Mouse (Mus musculus): ENCODE results near the gene Poldip3. TPM values are rescaled to one million over a fixed set of nuclear protein-coding genes. Genes with fewer than 3 reads are reported as not detected.

The Poldip3 gene
- polyA plus RNA-seq (2014; fragmentation: Illumina TruSeq; extraction: RNeasy Lipid Tissue Mini Kit (QIAGEN cat#74804); ENCODE audit: low read depth, low replicate concordance): 18.6 TPM

DNA sequence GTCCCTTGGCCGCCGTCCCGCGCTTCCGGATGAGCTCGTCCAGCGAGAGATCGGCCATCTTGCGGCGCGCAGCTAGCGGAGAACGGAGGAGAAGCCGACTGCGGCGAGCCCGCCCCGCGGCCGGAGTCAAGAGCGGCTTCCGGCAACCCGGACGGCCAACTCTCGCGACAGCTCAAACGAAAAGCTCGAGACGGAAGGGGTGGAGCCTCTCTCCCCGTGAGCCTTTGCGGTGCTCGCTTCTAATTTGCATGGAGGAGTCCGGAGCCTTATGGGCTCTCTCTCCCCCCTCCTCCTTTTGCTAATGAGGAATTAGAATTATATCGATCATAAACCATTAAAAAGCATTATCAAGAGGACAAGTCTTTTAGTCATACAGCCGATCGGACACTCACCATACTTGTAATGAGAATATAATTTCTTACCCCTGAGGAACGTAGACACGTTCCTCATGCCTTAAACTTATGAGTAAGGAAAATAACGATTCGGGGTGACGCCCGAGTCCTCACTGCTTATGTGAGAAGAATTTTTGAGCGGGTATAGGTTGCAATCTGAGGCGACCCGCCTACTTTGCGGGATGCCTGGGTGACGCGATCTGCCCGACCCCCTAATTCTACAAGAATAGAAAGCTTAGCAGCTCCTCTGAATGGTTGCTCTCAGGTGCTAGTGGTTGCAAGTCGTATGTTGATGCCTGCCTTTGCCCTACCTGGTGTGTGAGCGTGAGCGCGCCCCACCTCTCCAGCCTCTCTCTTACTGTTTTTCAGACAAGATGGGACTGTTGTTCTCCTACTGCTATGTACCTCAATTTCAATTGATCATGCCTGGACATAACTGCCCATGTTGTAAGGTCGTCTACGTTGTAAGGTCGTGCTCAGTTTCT is at the start of gene Poldip3:
Gene Poldip3, minus strand, starts transcription at position 189 of the 877 bp plus-strand sequence.

DNA sequence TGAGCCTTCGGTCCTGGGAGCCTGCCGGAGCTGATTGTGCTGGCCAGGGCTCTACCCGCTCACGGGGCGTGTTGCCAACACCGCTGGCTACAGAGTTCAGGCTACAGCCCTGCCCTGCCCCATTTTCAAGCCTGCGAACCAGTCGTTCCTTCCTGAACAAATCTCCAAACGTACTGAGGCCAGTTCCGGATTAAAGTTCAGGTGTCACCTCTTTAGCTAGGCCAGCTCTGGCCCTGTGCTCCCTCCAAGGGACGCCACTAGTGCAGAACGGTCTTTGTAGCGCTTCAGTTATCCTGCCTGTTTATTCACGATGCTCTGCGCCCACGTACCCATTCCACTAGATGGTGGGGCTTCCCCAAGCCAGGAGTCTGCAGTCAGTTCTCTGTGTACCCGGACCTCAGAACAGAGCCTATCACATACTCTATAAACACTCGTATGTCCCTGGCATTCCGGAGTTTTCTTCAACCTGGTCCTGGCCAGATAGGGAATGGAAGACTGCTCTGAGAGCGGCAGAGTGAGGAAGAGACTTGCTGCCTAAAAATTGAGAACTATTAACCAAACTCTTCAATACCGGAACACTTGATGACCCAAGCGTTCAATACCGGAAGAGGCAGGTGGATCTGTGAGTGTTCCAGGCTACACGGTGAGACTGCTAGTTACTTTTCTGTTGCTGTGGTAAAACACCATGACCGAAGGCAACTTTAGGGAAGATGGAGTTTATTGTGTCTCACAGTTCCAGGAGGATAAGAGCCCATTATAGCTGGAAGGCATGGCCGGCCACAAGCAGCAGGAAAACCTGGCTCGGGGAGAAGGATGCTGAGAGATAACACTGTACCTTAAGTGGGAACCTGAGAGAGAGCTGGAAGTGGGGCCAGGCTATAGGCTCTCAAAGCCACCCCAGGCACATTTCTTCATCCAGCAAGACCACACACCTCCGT is 23.6 kb upstream of the Poldip3 start, which contains the start of gene Cyb5r3:
Gene Cyb5r3, minus strand, starts transcription at position 101 of the 938 bp plus-strand sequence.

DNA sequence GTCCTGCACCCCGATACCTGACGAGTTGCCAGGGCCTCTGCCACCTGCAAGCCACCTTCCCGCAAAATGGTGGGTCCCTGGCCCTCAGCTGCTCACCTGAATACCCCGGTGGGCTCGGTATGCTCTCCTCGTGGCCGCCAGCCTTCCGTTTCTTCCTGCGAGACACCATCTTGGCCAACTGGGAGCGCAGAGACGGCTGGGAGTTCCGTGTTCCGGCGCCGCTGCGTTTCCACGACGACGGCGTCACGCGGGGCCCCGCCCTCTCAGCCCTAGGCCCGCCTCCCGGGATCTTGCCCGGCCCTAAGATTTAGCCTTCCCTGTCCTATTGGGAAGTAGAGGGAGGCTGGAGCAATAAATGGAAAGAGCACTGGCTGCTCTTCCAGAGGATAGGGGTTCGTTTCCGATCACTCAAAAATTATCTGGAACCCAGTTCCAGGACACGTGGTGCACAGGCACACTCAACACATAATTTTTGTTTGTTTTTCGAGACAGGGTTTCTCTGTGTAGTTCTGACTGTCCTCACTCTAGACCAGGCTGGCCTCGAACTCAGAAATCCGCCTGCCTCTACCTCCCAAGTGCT is 26.5 kb downstream of the Poldip3 start, which contains the start of gene Rrp7a:
Gene Rrp7a, minus strand, starts transcription at position 236 of the 580 bp plus-strand sequence.

DNA sequence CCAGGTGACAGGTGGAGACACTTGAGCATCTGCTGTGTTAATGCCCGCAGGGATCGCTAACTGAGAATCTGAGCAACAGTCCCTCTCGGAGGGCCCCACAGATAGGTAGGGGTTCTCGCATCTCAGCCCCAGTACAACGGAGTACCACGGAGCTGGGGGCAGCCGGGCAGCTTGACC is 59.9 kb downstream of the Poldip3 start, which contains the start of gene Serhl:
Gene Serhl, plus strand, starts transcription at position 78 of the 177 bp plus-strand sequence.

Other genes starting within 250 kb of the Poldip3 start
- gene Tcf20, start 161.5 kb downstream of the Poldip3 start, polyA plus RNA-seq (2014; fragmentation: Illumina TruSeq; extraction: RNeasy Lipid Tissue Mini Kit (QIAGEN cat#74804); ENCODE audit: low read depth, low replicate concordance): 9.1 TPM
- gene Nfam1, start 116.1 kb downstream of the Poldip3 start, polyA plus RNA-seq (2014; fragmentation: Illumina TruSeq; extraction: RNeasy Lipid Tissue Mini Kit (QIAGEN cat#74804); ENCODE audit: low read depth, low replicate concordance): 1.9 TPM
- gene Serhl, start 59.9 kb downstream of the Poldip3 start, polyA plus RNA-seq (2014; fragmentation: Illumina TruSeq; extraction: RNeasy Lipid Tissue Mini Kit (QIAGEN cat#74804); ENCODE audit: low read depth, low replicate concordance): 53.6 TPM
- 23.3 TPM for gene Rrp7a, start 26.6 kb downstream of the Poldip3 start, polyA plus RNA-seq (2014; fragmentation: Illumina TruSeq; extraction: RNeasy Lipid Tissue Mini Kit (QIAGEN cat#74804); ENCODE audit: low read depth, low replicate concordance)
- 67.9 TPM for gene Cyb5r3, start 23.2 kb upstream of the Poldip3 start, polyA plus RNA-seq (2014; fragmentation: Illumina TruSeq; extraction: RNeasy Lipid Tissue Mini Kit (QIAGEN cat#74804); ENCODE audit: low read depth, low replicate concordance)
- gene A4galt, start 102.4 kb upstream of the Poldip3 start, polyA plus RNA-seq (2014; fragmentation: Illumina TruSeq; extraction: RNeasy Lipid Tissue Mini Kit (QIAGEN cat#74804); ENCODE audit: low read depth, low replicate concordance): 4.6 TPM
- gene Arfgap3, start 200.9 kb upstream of the Poldip3 start, polyA plus RNA-seq (2014; fragmentation: Illumina TruSeq; extraction: RNeasy Lipid Tissue Mini Kit (QIAGEN cat#74804); ENCODE audit: low read depth, low replicate concordance): 11.2 TPM